Mouse (Mus musculus) layer of hippocampus, adult 8-10 months (tissue): ENCODE results near the gene Etv1. TPM values are rescaled to one million over a fixed set of nuclear protein-coding genes. Genes with fewer than 3 reads are reported as not detected.
"Not testable (repeated sequence)": the region's sequence is repeated elsewhere in the genome, so short reads cannot be mapped to it uniquely, and the experiment has no call there.

Source experiments
- DNase-seq, 2 experiments: peaks; one replicate each; pipeline ENCODE4 v3.0.0; 2022; ENCODE audit warnings: low spot score in 2 of 2
- total RNA-seq, 4 experiments: library from RNA; stranded (reverse); gene quantifications; 2 replicates each; pipeline ENCODE4 v1.2.4; 2022

The Etv1 gene
- total RNA-seq, 4 experiments from 2014 or later, result 85.7 to 115 (median 103) TPM

DNA sequence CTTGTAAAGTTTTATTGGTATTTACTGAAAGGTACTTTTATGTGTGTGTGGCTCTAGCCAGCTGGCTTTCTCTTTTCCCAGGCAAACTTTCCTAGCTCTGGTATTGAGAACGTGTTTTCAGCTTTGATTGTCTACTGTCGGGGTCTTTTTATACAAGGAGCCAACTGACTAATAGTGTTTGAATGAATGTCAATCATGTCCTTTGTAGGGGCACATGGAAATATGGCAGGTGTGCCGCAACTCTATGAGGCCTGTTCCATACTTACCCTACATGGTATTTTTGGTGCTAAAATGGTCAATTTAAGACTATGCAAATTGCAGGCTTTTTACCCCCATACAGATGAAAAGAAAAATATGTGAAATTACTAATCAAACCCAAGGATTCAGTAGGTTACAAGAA is 37.1 kb downstream of the Etv1 start:
- no peak for DNase-seq

DNA sequence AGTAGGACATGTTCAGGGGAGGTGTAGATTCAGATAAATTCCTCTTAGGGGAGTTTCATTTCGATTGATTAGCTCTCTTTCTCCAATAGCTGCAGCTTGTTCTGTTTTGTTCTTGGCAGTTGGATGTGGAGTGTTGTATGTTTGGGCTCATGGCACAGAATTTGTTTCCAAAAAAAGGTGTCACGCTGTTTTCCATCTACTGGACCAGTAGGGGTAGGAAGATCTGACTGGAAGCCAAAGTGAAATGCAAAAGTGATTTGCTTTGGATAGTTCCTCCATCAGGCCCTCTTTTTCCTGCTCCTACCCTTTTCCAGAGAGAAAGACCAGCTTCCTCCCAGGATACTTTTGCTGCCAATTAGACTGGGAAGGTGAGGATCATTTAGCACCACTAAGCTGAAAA is 39.1 kb downstream of the Etv1 start:
- peak in 1 of 2 experiments; percentile 15 for DNase-seq

DNA sequence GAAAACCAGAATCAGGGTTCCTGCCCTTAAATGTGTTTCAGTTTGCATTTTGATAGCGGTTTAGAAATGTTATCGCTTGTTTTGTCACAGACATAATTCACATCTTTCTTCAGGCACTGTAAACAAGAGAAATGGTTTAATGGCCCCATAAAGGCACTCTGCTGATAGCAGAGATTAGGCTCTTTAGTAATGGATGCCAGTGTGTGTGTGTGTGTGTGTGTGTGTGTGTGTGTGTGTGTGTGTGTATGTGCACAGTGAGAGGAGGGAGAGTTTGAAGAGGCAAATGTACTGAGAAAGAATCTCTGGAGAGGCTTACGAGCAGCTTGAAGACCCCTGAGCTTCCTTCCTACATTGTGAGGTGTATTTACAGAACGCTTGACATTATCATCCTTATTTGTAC is 41.5 kb downstream of the Etv1 start:
- no peak for DNase-seq

DNA sequence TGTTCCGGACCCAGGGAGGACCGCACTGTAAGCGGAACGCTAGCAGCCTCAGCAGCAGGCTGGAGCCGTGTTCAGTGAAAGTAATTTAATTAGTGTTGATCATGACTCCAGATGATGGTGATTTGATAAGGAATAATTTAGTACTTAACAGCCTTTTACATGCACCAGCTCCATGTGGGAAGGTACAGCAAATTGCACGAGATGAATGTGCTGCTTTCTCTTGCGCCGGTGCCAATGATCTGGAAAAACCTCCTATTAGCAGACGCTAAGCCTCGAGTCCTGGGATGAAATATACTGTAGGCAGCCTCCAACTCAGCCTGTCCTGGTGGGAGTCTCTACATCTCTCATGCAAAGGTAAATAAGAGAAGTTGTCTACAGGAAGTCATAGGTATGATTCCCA is 45.2 kb downstream of the Etv1 start:
- peak; percentile 21 to 44 for DNase-seq

DNA sequence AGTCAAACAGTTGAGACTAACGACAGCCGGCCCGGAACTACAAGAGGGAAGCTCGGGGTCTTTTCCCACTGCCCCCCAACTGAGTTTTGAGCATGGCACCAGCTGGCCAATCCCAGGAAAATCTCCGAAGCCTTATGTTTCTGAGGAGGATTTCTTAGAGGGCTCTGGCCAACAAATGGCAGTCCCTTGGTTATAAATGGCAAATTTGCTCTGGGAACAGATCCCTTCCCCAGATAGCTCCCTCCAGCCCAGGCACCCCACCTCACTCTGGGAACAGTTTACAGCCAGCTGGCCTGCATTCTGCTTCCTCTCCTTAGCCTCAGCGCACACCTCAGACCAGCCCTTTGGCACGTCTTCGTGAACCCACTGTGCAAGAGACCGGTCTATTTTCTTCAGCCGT is 53.8 kb downstream of the Etv1 start:
- no peak for DNase-seq

DNA sequence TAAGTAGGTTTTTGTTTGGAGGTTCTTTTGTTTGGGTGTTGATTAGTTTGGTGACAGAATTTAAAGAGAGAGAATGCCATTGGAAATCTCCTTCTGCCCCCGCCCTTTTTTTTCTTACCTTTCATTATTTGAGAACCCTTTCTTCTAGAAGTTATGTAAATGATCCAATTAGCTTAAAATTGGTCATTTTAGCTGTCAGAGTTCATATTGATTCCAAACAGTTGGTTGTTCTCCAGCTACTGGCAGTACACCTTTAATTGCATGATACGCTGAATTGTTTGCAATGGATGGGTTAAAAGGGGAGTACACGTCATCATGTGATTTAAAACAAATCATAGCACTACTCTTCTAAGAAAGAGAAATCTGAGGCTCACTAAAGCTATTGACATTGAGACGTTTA is 55.4 kb downstream of the Etv1 start:
- DNase-seq, result no peak

DNA sequence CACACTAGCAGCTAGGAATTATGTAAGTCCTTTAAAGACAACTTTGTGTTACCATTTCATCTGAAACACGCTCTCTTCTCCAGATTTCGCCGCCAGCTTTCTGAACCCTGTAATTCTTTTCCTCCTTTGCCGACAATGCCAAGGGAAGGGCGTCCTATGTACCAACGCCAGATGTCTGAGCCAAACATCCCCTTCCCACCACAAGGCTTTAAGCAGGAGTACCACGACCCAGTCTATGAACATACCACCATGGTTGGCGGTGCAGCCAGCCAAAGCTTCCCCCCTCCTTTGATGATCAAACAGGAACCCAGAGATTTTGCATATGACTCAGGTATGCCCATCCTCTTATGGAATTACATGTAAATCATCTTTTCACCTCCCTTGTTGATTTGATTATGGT is 55.8 kb downstream of the Etv1 start:
- DNase-seq, result not testable (repeated sequence)

DNA sequence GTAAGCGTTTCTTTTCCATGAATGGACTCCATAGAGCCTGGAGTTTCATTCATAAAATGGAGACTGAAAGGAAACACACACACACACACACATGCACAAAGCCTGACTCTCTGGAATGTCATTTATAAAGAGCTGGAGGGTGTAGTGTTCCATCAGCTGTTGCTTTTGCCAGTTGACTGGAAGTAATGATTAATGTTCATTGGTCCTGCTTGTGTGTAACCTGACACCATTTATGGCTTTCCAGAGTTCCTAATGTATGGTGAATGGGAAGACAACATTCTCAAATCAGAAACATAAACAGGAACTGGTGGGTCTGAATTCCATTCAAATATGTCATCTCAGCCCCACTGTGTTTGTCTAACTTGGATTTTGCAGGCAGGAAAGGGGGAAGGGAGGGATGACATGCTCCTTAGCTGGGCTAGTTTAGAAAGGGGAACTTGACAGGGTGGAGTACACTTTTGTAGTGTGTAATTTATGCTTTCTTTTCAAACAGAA is 64.7 kb downstream of the Etv1 start:
- DNase-seq, result no peak

DNA sequence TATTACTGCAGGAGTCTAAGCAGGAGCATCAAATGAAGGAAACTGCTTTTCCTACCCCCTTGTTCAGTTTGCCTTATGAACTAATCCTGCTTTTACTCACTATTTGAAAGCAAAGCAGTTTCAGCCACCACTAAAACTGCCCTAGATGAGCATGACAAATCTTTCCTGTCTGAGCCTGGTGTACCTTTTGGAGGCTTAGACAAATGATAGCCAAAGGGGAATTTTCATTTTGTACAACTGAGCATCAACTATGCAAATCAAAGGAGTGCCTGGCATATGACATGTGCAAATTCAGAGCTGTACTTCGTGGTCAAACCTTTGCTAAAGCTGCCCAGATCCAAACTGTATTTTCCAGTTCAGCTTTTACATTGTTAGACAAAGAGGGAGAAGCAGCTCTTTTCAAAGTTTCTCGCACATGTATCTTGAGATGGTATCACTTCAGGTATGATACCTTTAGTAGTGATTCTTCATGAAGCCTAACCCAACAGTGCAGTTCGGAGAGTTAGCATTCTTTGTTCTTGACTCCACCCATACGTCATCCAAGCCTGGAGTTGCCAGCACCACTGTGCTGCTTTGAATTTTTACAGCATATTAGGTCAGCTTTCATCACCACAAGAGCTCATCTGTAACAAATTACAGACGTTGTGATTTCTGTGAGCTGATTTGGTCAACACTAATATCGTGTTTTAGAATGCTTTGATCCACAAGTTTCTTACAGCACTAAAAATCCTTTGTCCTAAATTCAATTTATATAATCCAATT is 68.5 kb downstream of the Etv1 start:
- DNase-seq, result no peak

DNA sequence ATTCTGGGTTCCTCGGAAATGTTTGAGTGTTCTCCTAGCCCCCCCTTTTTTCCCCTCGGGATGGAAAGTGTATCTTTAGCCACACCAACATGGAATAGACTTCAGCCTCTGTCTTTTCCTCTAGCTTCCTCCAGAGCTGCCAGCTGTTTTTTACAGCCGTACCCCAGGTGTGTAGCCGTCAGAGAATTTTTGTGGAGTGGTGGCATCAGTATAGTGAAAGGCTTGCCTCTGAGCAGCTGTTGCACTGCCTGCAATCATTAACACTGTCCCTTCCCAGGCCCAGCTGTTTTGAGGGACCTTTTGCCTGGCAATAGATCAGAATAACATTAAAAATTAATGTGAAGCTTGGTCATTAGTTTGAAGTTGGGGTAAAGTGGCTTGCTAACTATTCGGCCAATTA is 70.8 kb downstream of the Etv1 start:
- no peak for DNase-seq

DNA sequence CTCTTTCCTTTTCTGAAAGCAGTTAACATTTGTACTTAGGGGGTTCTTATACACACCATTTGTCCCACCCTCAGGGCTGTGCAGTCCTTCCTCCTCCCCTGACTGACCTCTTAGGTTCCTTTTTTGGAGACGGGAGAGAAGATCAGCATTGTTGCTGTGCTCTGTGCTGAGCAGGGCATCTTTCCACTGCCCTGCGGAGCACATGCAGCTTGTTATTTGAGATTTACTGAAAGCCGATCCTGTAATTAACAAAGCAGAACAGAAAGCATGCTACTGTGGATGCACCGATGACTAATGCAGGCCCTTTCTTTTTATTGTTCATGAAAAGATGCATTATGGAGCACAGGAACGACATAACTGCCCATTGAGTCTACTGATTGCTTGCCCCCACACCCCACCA is 75.1 kb downstream of the Etv1 start:
- DNase-seq, result no peak

DNA sequence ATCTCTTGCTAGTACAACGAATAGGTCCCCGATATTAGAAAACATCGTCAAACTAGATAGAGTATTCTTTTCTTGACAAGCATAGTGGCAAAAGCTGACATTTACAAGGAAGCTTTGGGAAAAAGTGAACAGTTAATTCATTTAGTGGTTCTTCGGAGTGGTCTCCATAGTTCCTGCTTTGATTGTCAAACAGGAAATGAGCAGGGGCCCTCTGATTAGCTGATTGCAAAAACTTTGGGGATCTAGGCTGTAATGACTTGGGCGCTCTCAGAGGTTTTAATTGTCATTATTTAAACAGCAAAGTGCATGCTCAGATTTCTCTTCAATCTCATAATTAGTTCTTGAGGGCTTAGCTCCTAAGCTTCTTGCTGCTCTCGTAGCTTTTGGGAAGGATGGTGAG is 75.6 kb downstream of the Etv1 start:
- DNase-seq, result no peak

DNA sequence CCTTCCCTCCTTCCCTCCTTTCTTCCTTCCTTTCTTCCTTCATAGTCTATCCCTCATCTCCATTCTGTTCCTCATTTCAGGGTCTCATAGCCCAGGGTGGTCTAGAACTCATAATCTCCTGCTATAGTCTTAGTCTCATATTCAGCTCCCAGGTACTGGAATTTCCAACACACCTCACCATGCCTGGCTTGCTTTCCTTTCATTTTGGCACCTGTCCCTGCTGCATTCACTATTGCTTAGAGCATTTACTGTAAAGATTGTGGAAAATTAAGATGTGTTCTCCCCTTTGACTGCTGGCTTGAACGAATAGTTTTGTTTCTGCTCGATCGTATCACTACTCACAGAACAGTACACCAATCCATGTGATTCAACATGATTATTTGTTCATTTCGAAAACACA is 80.5 kb downstream of the Etv1 start:
- no peak for DNase-seq

DNA sequence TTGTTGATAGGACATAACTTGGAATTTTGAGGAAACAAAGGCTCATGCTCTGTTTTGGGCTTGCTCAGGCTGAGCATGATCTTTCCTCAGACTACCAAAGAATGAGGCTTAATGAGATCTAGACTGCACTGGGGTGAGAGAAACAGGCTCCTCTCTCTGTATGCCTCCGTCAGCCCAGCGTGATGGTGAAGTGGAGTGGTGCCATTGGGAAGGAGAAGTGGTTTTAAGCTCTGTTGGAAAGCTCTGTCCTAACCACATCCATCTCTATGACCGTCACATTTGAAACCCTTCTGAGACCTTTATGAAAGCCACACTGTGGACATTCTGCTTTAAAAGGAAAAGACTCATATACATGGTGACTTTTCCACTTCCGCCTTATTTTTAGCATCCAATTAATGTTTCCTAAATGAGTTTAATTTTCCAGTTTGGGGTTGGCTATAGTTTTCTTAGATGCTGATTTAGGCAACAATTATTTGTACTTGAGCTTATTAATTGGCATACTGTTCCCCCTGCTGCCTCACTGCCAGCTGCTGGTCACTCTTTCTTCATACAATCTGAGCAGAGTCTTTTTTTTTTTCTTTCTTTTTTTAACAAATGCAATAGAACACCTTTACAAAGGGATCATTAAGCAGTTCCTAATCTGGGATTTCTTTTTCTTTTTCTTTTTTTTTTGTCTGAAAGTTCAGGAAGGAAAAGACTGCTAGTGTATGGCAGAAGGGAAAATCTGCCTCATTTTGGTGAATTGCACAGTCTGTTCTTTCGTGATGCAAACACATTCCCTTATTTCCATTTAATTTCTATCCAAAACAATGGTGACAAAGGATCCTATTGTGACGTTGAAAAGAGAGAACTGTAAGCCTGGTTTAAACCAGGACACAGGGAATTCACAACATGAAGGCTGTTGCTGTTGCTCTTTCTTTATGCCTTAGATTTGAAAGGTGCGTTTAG is 81.3 kb downstream of the Etv1 start:
- no peak for DNase-seq

DNA sequence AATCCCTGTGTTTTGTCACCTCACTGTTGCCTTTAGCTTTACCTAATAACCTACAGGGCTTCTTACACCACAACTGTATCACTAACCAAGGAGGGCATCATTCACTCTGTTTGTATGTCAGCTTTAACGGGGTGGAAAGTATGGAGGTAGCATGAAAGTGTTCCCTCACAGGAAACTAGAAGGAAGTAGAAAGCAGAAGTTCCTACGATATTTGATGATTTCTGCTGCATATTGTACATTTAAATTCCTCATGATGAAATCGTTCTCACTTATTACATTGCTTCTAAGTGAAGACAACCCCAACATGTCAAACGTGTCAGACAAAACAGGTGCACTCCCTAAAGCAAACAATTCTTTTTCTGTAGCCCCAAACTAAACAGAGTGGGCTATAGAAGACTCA is 84.2 kb downstream of the Etv1 start:
- no peak for DNase-seq

DNA sequence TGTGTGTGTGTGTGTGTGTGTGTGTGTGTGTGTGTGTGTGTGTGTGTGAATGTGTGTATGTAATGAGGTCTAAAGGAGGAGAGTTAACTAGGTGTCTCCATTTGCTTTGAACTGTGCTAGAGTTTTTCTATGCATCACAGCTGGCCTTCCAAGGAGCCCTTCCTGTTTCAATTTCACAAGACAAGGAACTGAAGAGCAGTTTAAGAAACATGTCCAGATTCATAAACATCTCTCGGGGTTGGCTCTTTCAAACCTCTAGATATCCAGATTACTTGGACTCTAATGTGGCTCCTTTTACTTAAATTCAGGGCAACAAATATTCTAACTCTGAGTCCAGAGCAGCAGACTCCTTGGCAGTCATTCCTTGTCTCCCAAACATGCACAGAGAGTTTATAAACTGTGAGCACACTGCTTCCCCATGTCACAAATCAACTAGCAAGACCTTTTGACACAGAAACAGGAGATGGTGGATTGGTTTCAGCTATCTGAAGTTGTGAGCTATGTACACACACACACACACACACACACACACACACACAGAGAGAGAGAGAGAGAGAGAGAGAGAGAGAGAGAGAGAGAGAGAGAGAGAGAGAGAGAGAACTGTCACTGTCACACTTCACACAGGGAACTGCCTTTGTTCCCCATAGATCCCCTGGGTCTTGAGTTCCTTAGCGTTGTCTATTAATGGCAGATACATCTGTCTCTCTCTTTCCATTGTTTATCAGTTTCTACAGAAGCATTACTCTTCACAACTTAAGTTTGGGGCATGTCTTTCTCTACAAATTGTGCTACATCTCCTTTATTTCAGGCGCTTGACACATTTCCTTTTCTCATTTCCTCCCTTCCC is 85.0 kb downstream of the Etv1 start:
- DNase-seq, result no peak

DNA sequence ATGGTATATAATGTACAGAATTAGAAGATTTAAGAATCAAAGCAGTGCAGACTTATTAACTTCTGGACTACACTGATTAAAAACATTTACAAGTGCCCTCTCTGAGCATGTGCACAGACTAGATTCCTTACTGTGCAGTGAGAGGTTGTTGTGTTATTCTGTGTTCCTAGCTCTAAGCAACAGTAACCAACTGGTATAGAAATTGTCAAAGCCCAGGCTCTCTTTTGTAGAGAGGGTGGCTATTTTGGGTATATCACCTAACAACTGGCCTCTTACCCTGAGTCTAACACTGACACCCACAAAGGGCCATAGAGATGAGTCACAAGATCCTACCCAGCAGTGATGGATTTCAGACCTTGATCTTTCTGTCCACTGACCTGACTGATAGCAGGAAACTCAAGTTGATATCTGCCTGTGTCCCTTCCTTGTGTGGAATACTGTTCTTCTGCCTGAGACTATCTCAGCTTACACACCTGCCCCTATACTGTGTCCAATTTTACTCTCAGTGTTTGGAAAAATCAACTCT is 95.4 kb downstream of the Etv1 start:
- no peak for DNase-seq

DNA sequence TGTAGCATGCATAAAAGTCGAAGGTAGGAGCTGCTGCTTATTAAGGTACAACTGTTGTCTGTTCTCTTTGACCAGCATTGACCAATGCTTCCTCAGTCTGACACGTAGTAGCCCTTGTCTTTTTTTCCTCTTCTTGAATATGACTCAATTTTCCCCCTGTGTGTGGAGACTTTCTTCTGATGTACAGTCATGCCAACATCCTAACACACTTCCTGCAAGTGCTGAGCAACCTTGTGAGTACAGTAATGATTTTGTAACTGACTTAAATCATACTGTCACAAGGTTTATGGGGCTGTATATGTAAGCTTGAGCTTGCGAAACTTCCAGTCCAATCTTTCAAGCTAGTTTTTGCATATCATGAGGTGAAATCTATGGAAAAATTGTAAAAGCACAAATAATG is 125.3 kb downstream of the Etv1 start:
- DNase-seq, result no peak

DNA sequence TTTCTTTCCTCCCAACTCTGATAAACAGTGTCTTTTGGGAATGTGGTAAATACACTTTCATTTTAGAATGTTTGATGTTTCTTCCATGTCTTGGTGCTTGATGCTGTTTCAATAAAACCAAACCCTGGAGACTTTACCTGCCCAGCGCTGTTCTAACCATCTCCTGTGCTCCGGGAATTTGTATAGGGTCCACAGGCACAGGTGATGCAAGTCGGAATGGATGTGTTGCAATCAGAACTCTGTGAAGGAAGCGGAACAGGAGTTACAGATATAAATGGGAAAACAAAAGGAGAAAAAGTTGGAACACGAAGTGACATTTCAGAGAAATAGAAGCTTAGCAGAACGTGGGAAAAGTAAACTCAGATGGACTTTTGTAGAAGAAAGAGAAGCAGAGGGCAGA is 127.1 kb downstream of the Etv1 start:
- no peak for DNase-seq

DNA sequence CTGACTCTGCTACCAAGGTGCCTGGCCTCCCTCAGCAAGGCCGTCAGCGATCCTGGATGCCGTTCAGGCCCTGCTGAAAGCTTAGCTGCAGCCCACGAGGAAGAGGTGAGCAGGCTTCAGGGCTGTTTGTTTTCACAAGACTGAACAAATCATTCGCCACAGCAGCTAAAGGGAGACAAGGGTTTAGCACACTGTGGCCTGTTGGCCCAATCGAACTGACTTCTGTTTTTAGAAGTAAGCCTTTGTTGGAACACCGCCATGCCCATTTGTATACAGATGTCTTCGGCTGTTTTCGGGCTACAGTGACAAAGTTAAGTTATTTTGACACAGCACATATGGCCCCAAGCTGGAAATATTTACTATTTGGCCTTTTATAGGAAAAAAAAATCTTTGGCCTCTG is 127.6 kb downstream of the Etv1 start:
- no peak for DNase-seq

DNA sequence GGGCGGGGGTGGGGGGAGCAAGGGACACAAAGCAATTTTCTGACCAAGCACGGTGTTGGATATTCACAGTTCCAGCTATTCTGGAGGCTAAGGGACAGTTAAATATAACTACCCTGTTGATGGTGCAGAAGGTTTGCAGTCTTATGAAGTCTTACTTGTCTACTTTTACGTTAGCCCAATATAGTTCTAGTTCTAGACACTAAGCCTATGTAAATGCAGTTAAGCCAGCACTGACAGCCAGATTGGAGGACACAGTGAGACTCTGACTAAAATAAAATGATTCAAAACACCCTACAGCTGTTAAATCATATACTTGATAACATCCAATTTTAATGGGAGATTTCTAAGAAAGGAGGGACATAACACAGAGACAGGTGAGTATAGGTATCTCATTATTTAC is 129.8 kb downstream of the Etv1 start:
- DNase-seq, result no peak
